Mouse (Mus musculus) CH12.LX (cell line): ENCODE data around the gene Olfr1423.
"Not testable (repeated sequence)": the region's sequence is repeated elsewhere in the genome, so short reads cannot be mapped to it uniquely, and the experiment has no call there.

Source experiments
- CHD1 ChIP-seq: IDR thresholded peaks from 2 replicates; pipeline ENCODE4 v1.6.1; 2012; ENCODE audit warnings: low read depth, low read length, improper control_type of control experiment, inconsistent platforms
- CTCF ChIP-seq, 2 experiments: IDR thresholded peaks in 1 of 2; conservative IDR thresholded peaks in 1 of 2; 2 replicates each; pipeline ENCODE4 v1.5.1; 2011 to 2012; ENCODE audit warnings: low read depth in 2 of 2, low read length in 2 of 2, improper control_type of control experiment in 1 of 2, inconsistent platforms in 1 of 2, mild to moderate bottlenecking in 1 of 2, moderate library complexity in 1 of 2
- GABPA ChIP-seq: IDR thresholded peaks from 2 replicates; pipeline ENCODE4 v1.6.1; 2012; ENCODE audit warnings: low read depth, low read length, improper control_type of control experiment, inconsistent platforms; ENCODE audit not compliant: insufficient replicate concordance
- MXI1 ChIP-seq: IDR thresholded peaks from 2 replicates; pipeline ENCODE4 v1.6.1; 2011; ENCODE audit warnings: mild to moderate bottlenecking, low read depth, low read length, improper control_type of control experiment
- USF1 ChIP-seq: IDR thresholded peaks from 2 replicates; pipeline ENCODE4 v1.6.1; 2014; ENCODE audit warnings: low read depth, mild to moderate bottlenecking, inconsistent platforms, low read length, improper control_type of control experiment

DNA sequence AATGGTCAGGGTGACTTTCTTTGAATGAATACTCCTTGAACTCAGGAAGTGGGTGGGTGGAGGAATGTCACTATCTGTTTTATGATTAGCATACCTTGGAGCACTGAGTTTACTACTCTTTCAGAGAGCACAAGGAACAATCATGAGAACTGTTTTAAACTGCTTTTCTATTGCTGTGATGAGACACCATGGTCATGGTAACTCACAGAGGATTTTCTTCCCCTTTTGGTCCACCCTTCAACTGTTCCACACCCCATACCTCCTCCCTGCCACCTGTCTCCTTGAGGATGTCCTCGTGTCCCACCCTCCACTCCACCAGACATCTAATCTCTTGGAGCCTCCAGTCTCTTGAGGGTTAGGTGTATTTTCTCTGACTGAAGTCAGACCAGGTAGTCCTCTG lies 26.7 kb upstream of the Olfr1423 start:
- not testable (repeated sequence) for TF ChIP-seq CTCF (conservative IDR thresholded peaks at IDR 0.05 in 1 of 2, IDR thresholded peaks at IDR 0.05 in 1 of 2; ENCODE audit: low read depth in 2 of 2, low read length in 2 of 2); GABPA; USF1; CHD1; MXI1
